Mouse (Mus musculus): ENCODE data around the gene Gm14440. TPM values are rescaled to one million over a fixed set of nuclear protein-coding genes. Genes with fewer than 3 reads are reported as not detected.
"Not testable (repeated sequence)": the region's sequence is repeated elsewhere in the genome, so short reads cannot be mapped to it uniquely, and the experiment has no call there.

Gm14440 gene
- not detected in 2 replicates for polyA plus RNA-seq (2014; fragmentation: Nextera tagmentation; extraction: Ambion mirVana)

DNA sequence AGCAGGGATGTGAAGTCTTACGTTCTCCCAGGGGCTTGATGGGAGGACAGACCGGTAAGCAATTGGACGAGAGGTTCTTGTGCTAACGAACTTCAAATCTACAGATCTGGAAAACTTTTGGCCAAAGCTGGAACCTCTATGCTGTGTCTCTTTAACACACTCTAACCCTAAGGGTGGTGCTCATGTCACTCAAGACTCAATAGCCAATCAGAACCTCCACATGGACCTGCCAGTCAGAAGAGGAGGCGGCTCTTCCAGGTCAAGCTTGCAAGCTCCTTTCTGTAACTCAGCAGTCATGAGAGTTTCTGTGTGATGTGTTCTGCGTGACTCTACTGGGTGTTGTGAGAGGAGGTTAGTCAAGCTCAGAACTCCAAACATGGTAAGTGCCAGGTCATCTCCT is at the start of gene Gm14440:
Gene Gm14440 (plus strand): TSS at position 301 of the 400 bp plus-strand sequence.
- not testable (repeated sequence) for DNase-seq (ENCODE audit: low spot score); H3K27ac ChIP-seq (ENCODE audit: low read depth, low read length); H3K9me3 ChIP-seq (replicated peaks; ENCODE audit: control insufficient read depth, low read length); ATAC-seq; H3K36me3 ChIP-seq (ENCODE audit: control insufficient read depth, insufficient read depth, low read length); H3K4me1 ChIP-seq (ENCODE audit: control insufficient read depth, insufficient read depth, low read length); H3K4me2 ChIP-seq (ENCODE audit: low read length); H3K9ac ChIP-seq (ENCODE audit: low read length); H3K27me3 ChIP-seq (replicated peaks; ENCODE audit: control insufficient read depth, insufficient read depth, low read length); H3K4me3 ChIP-seq (ENCODE audit: low read depth, low read length)
- WGBS: no CpG with 5 or more reads among the region's 6 CpGs

Other genes starting within 250 kb of the Gm14440 start
- gene Gm14393, start 207.3 kb upstream of the Gm14440 start, polyA plus RNA-seq (2014; fragmentation: Nextera tagmentation; extraction: Ambion mirVana): 0.54 TPM in 1 of 2 replicates, not detected in the other
- gene Gm14399, start 133.1 kb upstream of the Gm14440 start, polyA plus RNA-seq (2014; fragmentation: Nextera tagmentation; extraction: Ambion mirVana): 4.6 and 5.4 TPM in 2 replicates
- gene Gm14443, start 99.3 kb upstream of the Gm14440 start, polyA plus RNA-seq (2014; fragmentation: Nextera tagmentation; extraction: Ambion mirVana): 0.90 and 0.97 TPM in 2 replicates
- gene Gm14391, start 68.2 kb upstream of the Gm14440 start, polyA plus RNA-seq (2014; fragmentation: Nextera tagmentation; extraction: Ambion mirVana): 3.9 and 10.6 TPM in 2 replicates
- gene Gm4631, start 63.1 kb downstream of the Gm14440 start, polyA plus RNA-seq (2014; fragmentation: Nextera tagmentation; extraction: Ambion mirVana): 16.7 and 21.3 TPM in 2 replicates
- 4.8 and 5.3 TPM in 2 replicates for gene Zfp968, start 97.3 kb downstream of the Gm14440 start, polyA plus RNA-seq (2014; fragmentation: Nextera tagmentation; extraction: Ambion mirVana)
- 15.1 and 20.3 TPM in 2 replicates for gene Gm4724, start 160.7 kb downstream of the Gm14440 start, polyA plus RNA-seq (2014; fragmentation: Nextera tagmentation; extraction: Ambion mirVana)
- 8.9 and 9.0 TPM in 2 replicates for gene Zfp965, start 194.9 kb downstream of the Gm14440 start, polyA plus RNA-seq (2014; fragmentation: Nextera tagmentation; extraction: Ambion mirVana)